Mouse (Mus musculus) stomach, embryonic 15.5 days (tissue): ENCODE results near the gene Per3. TPM values are rescaled to one million over a fixed set of nuclear protein-coding genes. Genes with fewer than 3 reads are reported as not detected.

Experiments
- ATAC-seq: fragments of 200-750 bp; cut with Nextera tagmentation; 2 replicates; pipeline ENCODE4 v1.8.0; 2017; ENCODE audit warnings: low read depth, moderate number of reproducible peaks, moderate TSS enrichment; ENCODE audit not compliant: insufficient read depth, low FRiP score
- H3K27ac ChIP-seq: fragments of 300-500 bp; sonication (generic); 2 replicates; pipeline ENCODE4 v1.5.1; 2015; ENCODE audit warnings: mild to moderate bottlenecking, inconsistent platforms
- H3K27me3 ChIP-seq: fragments of 300-500 bp; sonication (generic); replicated peaks from 2 replicates; pipeline ENCODE4 v1.6.1; 2015; ENCODE audit warnings: inconsistent platforms
- H3K36me3 ChIP-seq: fragments of 300-500 bp; sonication (generic); 2 replicates; pipeline ENCODE4 v1.6.1; 2015; ENCODE audit warnings: inconsistent platforms
- H3K4me1 ChIP-seq: fragments of 300-500 bp; sonication (generic); 2 replicates; pipeline ENCODE4 v1.6.1; 2015; ENCODE audit warnings: inconsistent platforms
- H3K4me2 ChIP-seq: fragments of 300-500 bp; sonication (generic); 2 replicates; pipeline ENCODE4 v1.6.1; 2015; ENCODE audit warnings: mild to moderate bottlenecking, inconsistent platforms
- H3K4me3 ChIP-seq: fragments of 300-500 bp; sonication (generic); replicated peaks from 2 replicates; pipeline ENCODE4 v1.5.1; 2015; ENCODE audit warnings: inconsistent platforms
- H3K9ac ChIP-seq: fragments of 300-500 bp; sonication (generic); 2 replicates; pipeline ENCODE4 v1.6.1; 2015; ENCODE audit warnings: inconsistent platforms
- H3K9me3 ChIP-seq: fragments of 300-500 bp; sonication (generic); 2 replicates; pipeline ENCODE4 v1.6.1; 2016; ENCODE audit warnings: inconsistent platforms
- WGBS: fragments of 180-500 bp; shearing (Covaris S2); methylation state at CpG from one replicate; pipeline ENCODE4 v1.1.7; 2015; 5-methylcytosine and 5-hydroxymethylcytosine counted together
- polyA plus RNA-seq: library from polyadenylated mRNA; unstranded; fragments of >200 nt; fragmentation: Nextera tagmentation; extraction: Ambion mirVana; gene quantifications from 2 replicates; pipeline ENCODE4 v1.2.1, GENCODE M21; 2015

The Per3 gene
- polyA plus RNA-seq, 1 experiment from 2014 or later, result 5.6 TPM

DNA sequence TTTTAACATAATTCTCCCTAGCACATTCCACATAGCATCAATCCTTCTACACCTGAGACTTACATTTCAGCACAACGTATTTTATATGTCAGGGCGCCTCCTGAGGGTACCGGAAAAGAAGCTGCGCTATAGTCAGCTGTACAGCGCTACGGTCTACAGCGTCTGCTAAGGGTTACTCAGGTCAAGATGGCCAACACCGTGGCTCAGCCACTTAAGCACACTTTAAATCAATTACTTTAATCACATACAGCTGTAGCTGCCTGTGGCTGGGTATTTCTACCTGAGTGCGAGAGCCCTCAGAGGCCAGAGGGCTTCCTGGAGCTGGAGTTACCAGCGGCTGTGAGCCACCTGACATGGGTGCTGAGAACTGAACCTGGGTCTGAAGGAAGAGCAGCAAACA, 28.5 kb downstream of the Per3 start:
- H3K27me3 ChIP-seq, result no peaks in the 10 kb centered on the region
- no peaks in the 10 kb centered on the region for H3K4me1 ChIP-seq
- H3K27ac ChIP-seq, result no peak overlapping the region
- H3K9ac ChIP-seq, result no peak overlapping the region
- H3K36me3 ChIP-seq, result peaks cover 8% of the 10 kb centered on the region; the same call in 1 of the 2 replicates
- WGBS, result 81% methylated on average over 10 of the region's 10 CpGs
- no peaks in the 10 kb centered on the region for H3K9me3 ChIP-seq
- no peak overlapping the region for H3K4me3 ChIP-seq
- no peak overlapping the region for H3K4me2 ChIP-seq
- no peak for ATAC-seq

DNA sequence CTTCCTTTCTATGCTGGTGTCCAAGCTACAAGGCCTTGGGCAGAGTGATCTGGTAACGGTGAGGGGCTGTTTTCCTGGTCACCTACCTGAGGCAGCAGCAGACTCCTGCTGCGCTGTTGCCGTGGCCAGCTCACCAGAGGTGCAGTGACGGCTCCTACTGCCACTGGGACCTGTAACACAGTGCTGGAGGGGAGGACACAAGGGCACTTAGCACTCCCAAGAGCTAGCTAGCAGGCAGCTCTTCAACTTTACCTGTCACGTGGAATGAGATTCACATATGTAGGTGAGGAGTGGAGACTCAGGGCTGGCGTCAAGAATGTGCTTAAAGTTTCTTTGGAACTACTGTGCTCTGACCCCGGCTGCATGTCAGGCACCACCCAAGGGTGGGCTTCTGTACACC, 34.1 kb downstream of the Per3 start:
- Histone ChIP-seq H3K4me1 (no peaks in the 10 kb centered on the region), H3K27ac (no peak overlapping the region), H3K36me3 (0 out of 2 replicates have a peak, but pooled peaks cover 4% of the 10 kb centered on the region), H3K9me3 (no peaks in the 10 kb centered on the region), H3K9ac (no peak overlapping the region), H3K4me2 (no peak overlapping the region), H3K4me3 (no peak overlapping the region), H3K27me3 (no peaks in the 10 kb centered on the region)
- ATAC-seq, result no peak
- 85% methylated on average over 7 of the region's 7 CpGs for WGBS

DNA sequence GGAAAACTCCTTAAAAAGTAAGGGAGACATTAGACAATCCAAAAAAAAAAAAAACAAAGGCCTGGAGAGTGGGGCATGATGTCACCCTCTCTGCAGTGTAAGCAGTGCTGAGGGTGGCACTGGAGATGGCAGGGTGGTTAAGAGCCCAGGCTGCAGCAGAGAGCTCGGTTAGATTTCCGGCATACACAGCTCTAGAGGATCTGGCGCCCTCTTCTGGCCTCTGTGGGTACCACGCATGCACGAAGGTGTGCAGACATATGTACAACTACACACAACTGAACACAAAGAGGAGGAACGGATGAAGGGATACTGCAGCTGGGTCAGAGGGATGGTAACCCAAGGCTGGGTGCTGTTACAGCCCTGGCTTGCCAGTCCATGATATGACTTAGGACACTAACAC, 37.5 kb downstream of the Per3 start:
- H3K4me1 ChIP-seq, result no peaks in the 10 kb centered on the region
- 0 out of 2 replicates have a peak, but pooled peaks cover under 1% of the 10 kb centered on the region for H3K36me3 ChIP-seq
- H3K4me2 ChIP-seq, result no peak overlapping the region
- no peak for ATAC-seq
- no peaks in the 10 kb centered on the region for H3K27me3 ChIP-seq
- H3K9me3 ChIP-seq, result no peaks in the 10 kb centered on the region
- 61% methylated on average over 6 of the region's 6 CpGs for WGBS
- no peak overlapping the region for H3K27ac ChIP-seq
- H3K4me3 ChIP-seq, result no peak overlapping the region
- no peak overlapping the region for H3K9ac ChIP-seq

DNA sequence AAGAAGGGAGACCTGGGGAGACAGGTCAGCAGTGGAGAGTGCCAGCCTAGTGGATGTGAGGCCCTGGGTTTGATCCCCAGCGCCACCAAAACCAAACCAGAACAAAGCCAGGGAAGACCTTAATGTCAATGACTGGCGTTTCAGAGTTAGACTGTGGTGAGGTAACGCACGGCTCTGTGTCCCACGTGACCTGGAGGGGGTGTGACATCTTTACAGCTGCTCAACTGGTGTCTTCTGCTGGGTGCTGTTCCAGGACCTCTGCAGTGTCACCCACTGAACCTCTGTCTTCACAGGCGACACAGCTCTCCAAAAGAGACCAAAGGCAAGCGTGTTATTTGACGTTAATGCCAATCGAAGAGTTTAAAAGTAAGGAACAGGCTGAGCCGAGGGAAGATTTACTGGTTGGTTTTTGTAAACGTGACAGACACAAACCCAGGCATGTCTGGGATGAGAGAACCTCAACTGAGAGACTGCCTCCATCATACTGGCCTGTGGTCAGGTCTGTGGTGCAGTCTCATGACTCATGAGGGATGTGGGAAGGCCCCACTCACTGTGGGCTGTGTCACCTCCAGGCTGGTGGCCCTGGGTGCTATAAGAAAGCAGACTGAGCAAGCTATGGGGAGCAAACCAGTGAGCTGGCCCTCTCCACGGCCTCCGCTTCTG, 38.7 kb downstream of the Per3 start:
- no peaks in the 10 kb centered on the region for H3K36me3 ChIP-seq
- no peak overlapping the region for H3K4me3 ChIP-seq
- H3K27ac ChIP-seq, result no peak overlapping the region
- no peaks in the 10 kb centered on the region for H3K4me1 ChIP-seq
- H3K9me3 ChIP-seq, result no peaks in the 10 kb centered on the region
- no peaks in the 10 kb centered on the region for H3K27me3 ChIP-seq
- H3K9ac ChIP-seq, result no peak overlapping the region
- WGBS, result 89% methylated on average over 13 of the region's 13 CpGs
- ATAC-seq, result no peak
- H3K4me2 ChIP-seq, result no peak overlapping the region

DNA sequence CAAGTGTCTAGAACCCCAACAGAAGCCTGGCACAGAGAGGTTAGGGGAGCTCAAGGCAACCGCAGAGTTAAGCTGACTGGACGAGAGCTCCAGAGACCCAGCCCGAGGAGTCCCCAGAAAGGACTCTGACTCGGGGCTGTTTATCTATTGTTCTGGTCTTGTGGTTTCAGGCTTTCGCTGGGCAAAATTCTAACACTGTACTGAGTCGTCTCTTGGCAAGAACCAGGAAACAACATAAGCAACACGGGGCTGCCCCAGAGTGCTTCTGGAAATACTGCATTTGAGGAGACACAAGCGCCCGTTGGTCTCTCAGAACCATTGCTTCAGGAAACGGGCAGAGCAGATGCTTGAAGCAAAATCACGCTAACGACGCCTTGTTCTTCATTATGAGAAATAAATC, 43.1 kb downstream of the Per3 start:
- H3K27me3 ChIP-seq, result no peaks in the 10 kb centered on the region
- H3K4me3 ChIP-seq, result no peak overlapping the region
- H3K9ac ChIP-seq, result no peak overlapping the region
- ATAC-seq, result no peak
- no peaks in the 10 kb centered on the region for H3K4me1 ChIP-seq
- no peak overlapping the region for H3K4me2 ChIP-seq
- H3K27ac ChIP-seq, result no peak overlapping the region
- no peaks in the 10 kb centered on the region for H3K9me3 ChIP-seq
- WGBS, result 29% methylated on average over 13 of the region's 13 CpGs
- H3K36me3 ChIP-seq, result no peaks in the 10 kb centered on the region

DNA sequence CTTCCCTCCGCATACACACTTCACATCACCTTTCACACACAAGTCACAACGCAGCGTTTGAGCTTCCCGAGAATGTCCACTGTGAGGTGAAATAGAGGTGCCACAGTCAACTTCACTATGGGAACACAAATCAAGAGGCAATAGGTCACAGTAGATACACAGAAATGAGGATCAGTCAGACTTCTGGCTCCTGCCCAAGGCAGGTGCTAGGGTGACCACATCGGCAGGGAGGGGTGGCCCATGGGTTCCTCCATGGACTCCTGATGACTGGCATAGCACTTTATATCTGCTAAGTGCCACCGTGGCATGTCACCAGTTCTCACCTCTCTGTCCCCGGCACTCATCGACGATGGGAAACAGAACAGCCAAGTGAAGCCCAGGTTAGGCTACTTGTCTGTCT, 45.8 kb downstream of the Per3 start:
- no peaks in the 10 kb centered on the region for H3K4me1 ChIP-seq
- no peak overlapping the region for H3K27ac ChIP-seq
- no peak overlapping the region for H3K4me2 ChIP-seq
- WGBS, result 89% methylated on average over 9 of the region's 9 CpGs
- no peaks in the 10 kb centered on the region for H3K36me3 ChIP-seq
- no peak overlapping the region for H3K4me3 ChIP-seq
- H3K9me3 ChIP-seq, result no peaks in the 10 kb centered on the region
- H3K9ac ChIP-seq, result no peak overlapping the region
- no peak for ATAC-seq
- H3K27me3 ChIP-seq, result no peaks in the 10 kb centered on the region

DNA sequence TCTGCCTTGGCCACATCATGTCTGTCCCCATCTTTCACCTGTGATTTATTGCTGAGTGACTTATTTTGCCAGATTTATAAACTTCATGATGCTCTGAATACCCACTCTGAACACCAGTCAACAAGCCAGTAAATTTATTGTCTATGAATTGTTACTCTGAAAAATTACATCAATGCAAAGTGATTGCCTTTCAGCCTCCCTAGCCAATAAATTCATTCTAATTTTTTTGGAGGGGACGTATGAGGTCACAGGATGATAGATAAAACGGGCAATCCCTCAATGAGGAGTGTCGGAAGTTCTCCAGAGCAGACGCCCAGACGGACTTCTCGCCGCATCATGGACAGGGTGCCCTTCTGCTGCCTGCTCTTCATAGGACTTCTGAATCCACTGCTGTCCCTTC, 47.7 kb downstream of the Per3 start, which contains the start of gene Uts2:
Gene Uts2, plus strand, starts transcription at position 301 of the 400 bp plus-strand sequence.
- H3K36me3 ChIP-seq, result no peaks in the 10 kb centered on the region
- H3K9ac ChIP-seq, result no peak within 1 kb of the TSS
- H3K4me3 ChIP-seq, result no peak within 1 kb of the TSS
- no peaks in the 10 kb centered on the region for H3K9me3 ChIP-seq
- no peak for ATAC-seq
- no peaks in the 10 kb centered on the region for H3K4me1 ChIP-seq
- H3K4me2 ChIP-seq, result no peak within 1 kb of the TSS
- no peaks in the 10 kb centered on the region for H3K27me3 ChIP-seq
- WGBS, result 85% methylated on average over 7 of the region's 7 CpGs
- H3K27ac ChIP-seq, result no peak within 1 kb of the TSS

DNA sequence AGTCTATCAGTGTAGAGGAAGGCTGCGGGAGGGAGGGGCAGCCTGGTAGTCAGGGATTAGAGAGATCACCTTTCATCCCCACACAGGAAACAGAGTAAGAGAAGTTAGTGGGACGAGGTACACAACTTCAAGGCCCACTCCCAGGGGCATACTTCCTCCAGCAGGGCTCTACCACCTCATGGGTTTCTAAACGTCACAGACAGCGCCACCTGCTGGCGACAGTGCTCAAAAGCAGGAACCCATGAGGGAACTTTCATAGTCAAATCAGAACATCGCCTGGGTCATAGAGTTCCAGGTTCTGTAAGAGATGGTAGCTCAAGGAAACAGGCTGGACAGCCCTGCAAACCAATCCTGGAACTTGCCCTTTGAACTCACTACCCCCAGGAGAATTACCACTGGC, 54.3 kb downstream of the Per3 start:
- no peak overlapping the region for H3K4me3 ChIP-seq
- 51% methylated on average over 6 of the region's 6 CpGs for WGBS
- H3K36me3 ChIP-seq, result no peaks in the 10 kb centered on the region
- no peak overlapping the region for H3K9ac ChIP-seq
- no peaks in the 10 kb centered on the region for H3K27me3 ChIP-seq
- ATAC-seq, result no peak
- H3K27ac ChIP-seq, result no peak overlapping the region
- no peaks in the 10 kb centered on the region for H3K4me1 ChIP-seq
- no peak overlapping the region for H3K4me2 ChIP-seq
- H3K9me3 ChIP-seq, result no peaks in the 10 kb centered on the region

DNA sequence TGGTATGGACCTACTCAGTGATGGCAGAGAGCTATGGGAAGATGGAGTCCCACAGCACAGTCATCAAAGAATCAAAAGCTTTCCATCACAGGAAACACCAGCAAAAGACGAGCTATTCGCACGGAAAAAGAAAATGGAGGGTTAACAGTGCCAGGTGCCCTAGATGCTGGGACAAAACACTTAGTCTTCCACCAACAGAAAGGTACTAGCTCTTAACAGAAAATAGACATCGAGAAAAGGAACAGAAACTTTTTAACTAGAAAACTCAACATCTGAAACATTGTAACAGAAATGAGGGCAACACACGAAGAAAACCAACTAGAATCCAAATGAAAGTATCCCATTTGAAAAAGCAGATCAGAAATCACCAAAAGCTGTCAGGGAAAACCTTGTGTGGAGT, 64.3 kb downstream of the Per3 start:
- Histone ChIP-seq H3K9ac (no peak overlapping the region), H3K27me3 (no peaks in the 10 kb centered on the region), H3K27ac (no peak overlapping the region), H3K4me1 (no peaks in the 10 kb centered on the region), H3K4me2 (no peak overlapping the region), H3K4me3 (no peak overlapping the region), H3K9me3 (no peaks in the 10 kb centered on the region), H3K36me3 (no peaks in the 10 kb centered on the region)
- no peak for ATAC-seq
- WGBS, result 85% methylated on average over 5 of the region's 5 CpGs

DNA sequence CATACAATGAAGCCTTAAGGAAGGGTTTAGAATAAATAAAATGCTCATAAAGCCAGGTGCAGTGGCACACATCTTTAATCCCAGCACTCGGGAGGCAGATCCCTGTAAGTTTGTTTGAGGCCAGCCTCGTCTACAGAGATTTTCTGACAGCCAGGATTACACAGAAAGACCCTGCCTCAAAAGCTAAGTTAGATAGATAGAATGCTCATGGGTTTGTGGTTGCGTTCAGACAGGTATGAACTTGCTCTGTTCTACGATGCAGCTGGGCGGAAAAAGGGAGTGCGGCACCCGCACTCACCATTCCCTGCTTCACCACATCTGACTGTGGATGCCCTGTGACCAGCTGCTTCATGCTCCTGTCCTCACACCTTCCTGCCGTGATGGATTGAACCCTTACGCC, 65.0 kb downstream of the Per3 start:
- WGBS, result 69% methylated on average over 9 of the region's 9 CpGs

DNA sequence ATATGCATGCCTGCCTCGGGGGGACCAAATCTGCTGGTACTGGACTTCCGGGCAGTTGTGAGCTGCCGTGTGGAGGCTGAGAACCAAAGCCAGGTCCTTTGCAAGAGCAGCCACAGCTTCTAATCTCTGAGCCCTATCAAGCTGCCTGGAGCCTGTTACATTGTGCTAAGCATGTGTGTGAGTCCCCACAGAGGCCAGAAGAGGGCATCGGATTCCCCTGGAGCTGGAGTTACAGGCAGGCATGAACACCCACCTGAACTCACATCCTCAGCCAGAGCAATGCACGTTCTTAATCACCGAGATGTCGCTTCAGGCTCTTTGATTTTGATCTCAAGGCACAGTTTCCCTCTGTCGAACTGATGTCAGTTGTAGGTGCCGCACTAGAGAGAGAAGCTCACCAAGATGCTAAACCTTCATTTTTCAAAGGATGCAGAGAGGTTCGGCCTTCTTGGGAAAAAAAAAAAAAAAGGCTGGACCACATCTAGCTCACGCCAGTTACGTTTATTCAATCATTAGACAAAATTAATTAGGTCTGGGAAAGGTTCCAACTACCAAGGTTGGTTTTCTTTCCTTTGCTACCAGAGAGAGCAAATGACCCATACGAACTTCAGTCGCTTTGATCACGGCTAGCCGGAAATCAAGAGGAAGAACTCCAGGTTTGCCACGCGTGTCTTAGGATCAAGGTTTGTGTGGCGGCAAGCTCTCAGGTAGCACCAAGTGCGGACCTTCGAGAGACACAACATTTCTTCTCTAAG, 66.1 kb downstream of the Per3 start:
- Histone ChIP-seq H3K27ac (no peak overlapping the region), H3K9me3 (no peaks in the 10 kb centered on the region), H3K4me3 (no peak overlapping the region), H3K36me3 (no peaks in the 10 kb centered on the region), H3K4me2 (no peak overlapping the region), H3K27me3 (no peaks in the 10 kb centered on the region), H3K9ac (no peak overlapping the region), H3K4me1 (no peaks in the 10 kb centered on the region)
- no peak for ATAC-seq
- 84% methylated on average over 21 of the region's 21 CpGs for WGBS

More for the DNA sequence above, 65.0 kb downstream of the Per3 start:
- no peaks in the 10 kb centered on the region for H3K4me1 ChIP-seq
- H3K9me3 ChIP-seq, result no peaks in the 10 kb centered on the region
- no peak overlapping the region for H3K4me2 ChIP-seq
- H3K27ac ChIP-seq, result no peak overlapping the region
- no peaks in the 10 kb centered on the region for H3K27me3 ChIP-seq
- H3K36me3 ChIP-seq, result no peaks in the 10 kb centered on the region
- H3K9ac ChIP-seq, result no peak overlapping the region
- H3K4me3 ChIP-seq, result no peak overlapping the region
- ATAC-seq, result no peak

DNA sequence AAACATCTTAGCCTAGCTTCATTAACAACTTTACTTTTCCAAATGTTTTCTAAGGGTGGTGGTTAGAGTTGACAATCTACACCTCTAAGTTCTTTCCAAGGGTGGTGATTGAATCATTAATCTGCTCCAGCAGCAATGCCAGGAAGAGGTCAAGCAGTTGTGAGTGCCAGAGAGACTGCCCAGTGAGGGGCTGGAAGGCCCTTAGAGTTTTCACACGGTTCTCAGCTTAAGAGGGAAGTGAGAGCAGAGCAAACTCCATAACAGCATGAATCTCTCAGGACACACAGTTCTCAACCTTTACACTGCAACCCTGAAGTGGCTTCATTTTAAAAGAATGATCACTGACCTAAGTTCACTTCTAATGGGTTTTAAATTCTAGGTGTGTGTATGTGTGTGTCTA, 69.3 kb downstream of the Per3 start:
- WGBS, result 17% methylated on average over 1 of the region's 1 CpGs
- H3K9ac ChIP-seq, result no peak overlapping the region
- no peaks in the 10 kb centered on the region for H3K36me3 ChIP-seq
- ATAC-seq, result no peak
- no peak overlapping the region for H3K4me2 ChIP-seq
- no peaks in the 10 kb centered on the region for H3K9me3 ChIP-seq
- no peaks in the 10 kb centered on the region for H3K27me3 ChIP-seq
- no peak overlapping the region for H3K27ac ChIP-seq
- H3K4me3 ChIP-seq, result no peak overlapping the region
- H3K4me1 ChIP-seq, result no peaks in the 10 kb centered on the region
